Mouse (Mus musculus): Measurements from ENCODE around the gene Pde4dip.

Gene Pde4dip

DNA sequence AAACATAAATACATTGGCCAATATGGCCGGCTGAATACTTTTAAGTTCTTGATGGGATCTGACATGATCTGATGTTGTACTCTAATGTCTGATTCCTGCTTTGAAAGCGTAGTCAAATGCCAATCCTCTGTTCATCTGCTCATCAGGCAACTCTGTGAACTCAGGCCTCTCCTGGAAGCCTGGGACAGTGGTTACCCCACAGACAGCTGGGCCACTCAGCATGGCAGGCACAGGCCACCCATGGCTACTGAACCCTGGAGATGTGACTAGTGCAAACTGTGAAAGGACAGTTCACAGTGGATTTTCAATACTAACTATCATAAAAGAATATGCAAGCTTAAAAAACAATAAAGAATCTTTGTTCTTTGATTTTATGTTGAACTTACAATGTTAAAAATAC, 85.6 kb downstream of the Pde4dip start:
- no peak for DNase-seq (ENCODE audit: low read depth in 1 of 2, low spot score in 2 of 2)

GRCm38 (mm10) chr3:97802297-97802696, 86.2 kb downstream of the Pde4dip start:
- DNase-seq (ENCODE audit: low read depth in 1 of 2, low spot score in 2 of 2): no peak

DNA sequence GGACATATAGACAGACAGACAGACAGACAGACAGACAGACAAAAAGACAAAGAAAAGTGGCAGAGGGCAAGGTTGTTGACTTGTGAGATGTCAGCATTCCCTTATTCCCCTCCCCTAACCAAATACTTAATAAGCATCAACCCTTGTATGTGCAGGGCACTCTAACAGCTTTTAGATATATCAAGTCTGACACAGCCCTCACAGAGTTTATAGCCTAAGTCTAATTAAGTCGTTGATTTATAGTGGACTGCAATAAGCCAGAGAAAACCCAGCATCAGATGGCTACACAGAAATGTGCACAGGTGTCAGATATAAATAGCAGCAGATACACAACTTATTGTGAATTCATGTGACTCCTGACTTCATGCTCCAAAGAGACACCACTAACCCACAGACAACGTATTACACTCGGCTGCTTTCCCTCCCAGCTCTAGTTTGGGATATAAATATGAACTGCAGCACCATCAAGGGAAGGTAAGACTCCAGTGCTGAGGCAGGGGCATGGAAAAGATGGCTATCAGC, 87.3 kb downstream of the Pde4dip start:
- DNase-seq (ENCODE audit: low read depth in 1 of 2, low spot score in 2 of 2): no peak

DNA sequence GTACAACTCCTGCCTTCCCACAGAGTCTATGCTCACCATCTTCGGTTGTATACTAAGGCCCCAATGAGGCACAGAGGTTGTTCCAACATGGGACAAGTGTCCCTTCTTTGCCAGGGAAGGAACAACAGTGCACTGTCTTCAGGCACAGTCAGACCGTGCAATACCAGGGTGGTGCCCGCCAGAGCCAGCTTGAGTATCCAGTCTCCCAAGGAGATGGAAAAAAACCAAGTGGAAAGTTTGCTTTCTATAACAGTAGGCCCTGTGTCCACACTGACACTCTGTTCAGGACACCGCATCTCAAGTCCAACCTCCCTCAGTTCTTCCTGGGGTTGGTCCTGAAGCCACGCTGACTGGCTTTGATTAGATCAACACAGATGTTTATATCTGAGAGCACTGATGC, 87.8 kb downstream of the Pde4dip start:
- no peak for DNase-seq (ENCODE audit: low read depth in 1 of 2, low spot score in 2 of 2)

DNA sequence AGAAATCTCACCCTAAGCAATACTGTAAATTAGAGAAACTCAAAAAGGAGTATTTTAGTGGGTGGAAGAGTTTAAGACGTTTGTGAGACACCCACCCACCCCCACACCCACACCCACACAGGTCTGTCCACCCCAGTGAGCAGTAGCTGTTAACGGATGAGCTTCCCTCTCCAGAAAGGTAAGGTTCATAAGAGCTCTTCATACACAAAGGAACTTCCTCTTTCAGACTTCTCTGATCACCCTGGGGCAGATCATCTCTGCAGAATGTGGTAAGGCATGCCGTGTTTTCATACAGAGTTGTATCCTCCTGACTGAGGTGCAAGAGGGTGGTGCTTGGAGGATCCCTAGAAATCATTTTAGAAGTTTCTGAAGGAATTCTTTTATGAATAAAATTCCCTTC, 88.5 kb downstream of the Pde4dip start:
- no peak for DNase-seq (ENCODE audit: low read depth in 1 of 2, low spot score in 2 of 2)

GRCm38 (mm10) chr3:97799267-97799666, 89.2 kb downstream of the Pde4dip start:
- no peak for DNase-seq (ENCODE audit: low read depth in 1 of 2, low spot score in 2 of 2)

- no peak for DNase-seq (ENCODE audit: low read depth in 1 of 2, low spot score in 2 of 2)
Observed at GRCm38 (mm10) chr3:97797371-97797770, 91.1 kb downstream of the Pde4dip start.

DNA sequence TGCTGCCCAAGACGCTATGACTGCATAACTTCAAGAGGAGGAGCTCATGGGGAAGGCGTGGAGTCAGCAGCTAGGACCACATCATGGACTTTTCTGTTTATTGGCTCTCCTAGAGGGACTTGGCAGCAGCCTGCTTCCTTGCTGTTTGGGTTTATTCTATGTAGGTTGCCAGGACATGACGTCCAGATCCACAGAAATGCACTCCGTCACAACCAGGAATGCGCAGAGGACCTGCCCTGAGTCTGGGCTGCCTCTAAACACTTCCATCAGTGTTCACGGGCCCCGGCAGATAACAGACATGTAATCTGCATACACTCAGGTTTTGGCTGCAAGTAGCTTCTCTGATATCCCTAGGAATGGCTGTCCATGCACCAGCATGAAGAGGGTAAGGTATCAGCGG, 94.5 kb downstream of the Pde4dip start:
- DNase-seq (ENCODE audit: low read depth in 1 of 2, low spot score in 2 of 2): no peak

- no peak for DNase-seq (ENCODE audit: low read depth in 1 of 2, low spot score in 2 of 2)
Observed at GRCm38 (mm10) chr3:97790150-97790549, 98.4 kb downstream of the Pde4dip start.

GRCm38 (mm10) chr3:97789317-97789716, 99.2 kb downstream of the Pde4dip start:
- DNase-seq (ENCODE audit: low read depth in 1 of 2, low spot score in 2 of 2): no peak

GRCm38 (mm10) chr3:97776195-97776594, 112.3 kb downstream of the Pde4dip start:
- DNase-seq (ENCODE audit: low read depth in 1 of 2, low spot score in 2 of 2): no peak

DNA sequence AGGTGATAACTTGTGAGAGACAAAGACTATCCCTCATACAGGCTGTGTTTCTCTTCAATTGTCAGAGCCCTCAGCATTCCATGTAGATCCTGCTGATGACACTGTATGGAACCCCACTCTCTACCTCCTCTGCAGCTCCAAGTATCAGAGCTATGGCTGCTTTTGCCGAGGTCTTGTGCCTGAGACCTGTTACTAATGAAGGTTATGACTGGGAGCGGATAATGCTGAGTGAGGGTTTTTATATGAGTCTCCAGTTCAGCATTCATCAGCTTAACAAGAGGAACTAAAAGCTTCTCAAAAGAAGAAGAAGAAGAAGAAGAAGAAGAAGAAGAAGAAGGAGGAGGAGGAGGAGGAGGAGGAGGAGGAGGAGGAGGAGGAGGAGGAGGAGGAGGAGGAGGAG, 112.8 kb downstream of the Pde4dip start:
- no peak for DNase-seq (ENCODE audit: low read depth in 1 of 2, low spot score in 2 of 2)

DNA sequence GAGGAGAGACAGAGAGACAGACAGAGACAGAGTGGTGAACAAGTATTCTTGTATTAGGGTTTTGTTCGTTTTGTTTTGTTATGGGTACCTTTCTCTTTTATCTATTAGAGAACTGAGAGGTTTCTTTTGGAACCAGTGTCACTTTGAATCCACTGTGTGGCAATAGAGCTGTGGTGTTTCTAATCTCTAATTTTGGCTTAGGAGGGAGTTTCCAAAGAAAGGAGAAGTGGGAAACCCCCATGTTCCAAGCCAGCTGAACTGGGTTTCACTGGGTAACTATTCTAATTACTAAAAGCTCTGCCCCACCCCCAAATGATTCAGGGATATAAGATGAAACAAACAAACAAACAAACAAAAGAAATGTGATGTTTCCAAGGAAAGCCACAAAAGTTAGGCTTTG, 113.6 kb downstream of the Pde4dip start:
- peak; percentile 5 to 30 for DNase-seq (ENCODE audit: low read depth in 1 of 2, low spot score in 2 of 2)

- peak; percentile 69 to 83 for DNase-seq (ENCODE audit: low read depth in 1 of 2, low spot score in 2 of 2)
Observed at GRCm38 (mm10) chr3:97767771-97768762, 120.4 kb downstream of the Pde4dip start.

DNA sequence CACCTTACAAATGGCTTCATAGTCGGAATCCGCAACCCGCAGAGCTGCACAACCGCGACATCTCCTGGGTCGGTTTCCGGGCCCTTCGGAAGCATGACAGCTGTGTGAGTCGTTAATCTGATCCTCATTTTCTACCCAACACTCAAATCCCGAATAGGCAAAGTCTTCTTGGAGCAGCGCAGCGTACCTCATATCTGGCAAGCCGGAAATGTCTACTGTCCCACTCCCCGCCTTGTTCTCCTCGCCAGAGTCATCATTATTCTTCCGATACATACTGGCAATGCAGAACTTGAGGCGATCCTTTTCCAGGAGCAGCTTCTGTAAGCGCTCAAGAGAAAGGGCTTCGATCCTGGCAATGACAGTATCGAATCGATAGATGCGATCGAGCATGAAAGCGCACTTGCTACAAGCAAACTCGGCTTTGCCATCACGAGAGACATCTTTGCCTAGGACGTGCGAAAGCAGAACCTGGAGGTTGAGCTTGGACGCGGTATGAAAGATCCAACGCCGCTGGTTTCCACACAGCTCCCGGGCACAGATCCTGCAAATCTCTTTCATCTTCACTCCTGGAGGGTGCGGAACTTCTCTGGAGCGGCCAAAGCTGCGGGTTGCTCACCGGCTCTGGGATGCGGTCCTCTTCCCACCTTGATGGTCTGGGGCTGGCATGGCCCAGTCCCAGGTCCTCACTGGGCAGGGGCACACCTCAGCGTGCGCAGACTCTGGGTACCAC, 121.3 kb downstream of the Pde4dip start:
- no peak for DNase-seq (ENCODE audit: low read depth in 1 of 2, low spot score in 2 of 2)

DNA sequence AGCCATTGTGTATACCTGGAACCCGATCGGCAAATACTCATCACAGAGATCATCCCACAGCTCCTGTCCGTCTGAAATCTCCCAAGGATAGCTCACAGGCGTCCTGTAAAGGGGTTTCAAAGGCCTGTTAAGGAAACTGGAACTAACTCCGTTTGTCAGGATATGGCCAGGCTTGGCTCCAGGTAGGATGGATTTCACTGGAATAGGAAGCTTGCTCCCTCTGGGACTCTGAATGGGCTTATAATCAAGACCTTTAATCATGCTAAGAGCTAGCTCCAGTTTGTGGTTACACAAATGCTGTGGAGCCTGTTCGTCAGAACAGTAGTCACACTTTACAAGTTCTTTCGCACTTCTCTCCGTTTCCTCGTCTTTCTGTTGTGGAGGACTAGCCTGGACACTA, 122.0 kb downstream of the Pde4dip start:
- no peak for DNase-seq (ENCODE audit: low read depth in 1 of 2, low spot score in 2 of 2)

DNA sequence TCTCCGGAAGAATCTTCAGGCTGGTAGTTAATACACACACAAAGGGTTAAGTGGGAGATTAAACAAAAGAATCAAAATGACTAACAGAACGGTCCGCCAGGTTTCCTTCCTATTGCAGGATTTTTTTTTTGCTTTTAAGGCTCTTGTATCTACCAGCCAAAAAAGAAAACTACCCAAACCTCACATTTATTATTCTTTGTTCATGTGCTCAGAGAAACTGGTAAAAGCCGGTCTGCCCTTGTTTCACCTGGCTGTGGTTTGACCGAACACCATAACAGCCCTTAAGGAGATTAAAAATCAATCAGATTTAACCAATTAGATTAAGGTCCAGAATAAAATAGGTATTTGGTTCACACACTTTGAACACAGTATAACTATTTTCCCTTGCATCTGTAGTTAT, 124.4 kb downstream of the Pde4dip start:
- no peak for DNase-seq (ENCODE audit: low read depth in 1 of 2, low spot score in 2 of 2)

GRCm38 (mm10) chr3:97761951-97762350, 126.6 kb downstream of the Pde4dip start:
- no peak for DNase-seq (ENCODE audit: low read depth in 1 of 2, low spot score in 2 of 2)

- DNase-seq (ENCODE audit: low read depth in 1 of 2, low spot score in 2 of 2): no peak
Observed at GRCm38 (mm10) chr3:97761168-97761567, 127.3 kb downstream of the Pde4dip start.

GRCm38 (mm10) chr3:97759846-97760245, 128.7 kb downstream of the Pde4dip start:
- DNase-seq (ENCODE audit: low read depth in 1 of 2, low spot score in 2 of 2): no peak

GRCm38 (mm10) chr3:97757501-97757900, 131.0 kb downstream of the Pde4dip start:
- DNase-seq (ENCODE audit: low read depth in 1 of 2, low spot score in 2 of 2): no peak
